ENCODE assay signal across 1 mouse cellular context in the genomic region with DNA sequence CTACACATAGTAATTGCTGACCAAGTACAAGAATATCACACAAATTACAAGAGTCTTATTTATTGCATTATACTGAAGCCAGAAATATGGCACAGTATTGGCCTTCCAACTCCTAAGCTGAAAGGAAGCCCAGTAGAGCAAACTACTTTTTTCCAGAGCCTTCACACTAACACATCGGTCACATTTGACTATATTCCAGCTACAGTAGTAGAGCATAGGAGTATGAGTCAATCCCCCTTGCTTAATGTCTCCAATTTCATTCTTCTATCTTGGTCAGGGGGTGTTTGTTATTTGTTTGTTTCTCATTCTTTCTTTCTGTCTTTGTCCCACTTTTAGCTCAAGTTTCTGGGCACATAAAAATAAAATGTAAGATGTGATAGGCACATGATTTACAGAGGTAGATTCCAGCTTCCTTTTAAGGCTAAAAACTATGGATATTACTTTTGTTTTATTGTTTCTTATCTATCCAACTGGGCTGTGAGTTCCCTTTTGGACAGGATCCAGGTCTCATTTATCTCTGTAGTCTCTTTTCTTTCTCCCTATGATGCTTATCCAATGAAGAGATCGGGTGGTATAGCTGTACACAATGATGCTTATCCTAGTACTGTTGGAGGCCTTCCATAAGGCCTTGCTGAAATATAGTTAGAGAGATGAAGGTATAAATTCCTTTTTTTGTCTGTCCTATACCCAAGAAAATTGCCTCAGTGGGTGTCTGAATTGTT.
A peak's percentile ranks its signal among the peaks of the same experiment; 100 is the strongest.
TF ChIP-seq lines count a peak whose summit lies in the region.

No protein-coding gene starts in this region.

TF ChIP-seq in MEL, 35 proteins besides CTCF, POLR2A, EP300 and RAD21 (continued from another document):
- TF ChIP-seq BHLHE40 (IDR thresholded peaks at IDR 0.05; ENCODE audit: borderline replicate concordance, low read depth, low read length): no peak
- TF ChIP-seq TBP (IDR thresholded peaks at IDR 0.05; ENCODE audit: low read depth, low read length): no peak
- TF ChIP-seq E2F4 (IDR thresholded peaks at IDR 0.05; ENCODE audit: borderline replicate concordance, low read depth, low read length): no peak
- TF ChIP-seq ZMIZ1 (IDR thresholded peaks at IDR 0.05; ENCODE audit: low read depth, low read length): no peak
- no peak for TF ChIP-seq MAFK (IDR thresholded peaks at IDR 0.05; ENCODE audit: borderline replicate concordance, low read depth, low read length)
- no peak for TF ChIP-seq USF1 (IDR thresholded peaks at IDR 0.05; ENCODE audit: low read depth, low read length)
- TF ChIP-seq GABPA (IDR thresholded peaks at IDR 0.05; ENCODE audit: low read depth, low read length): no peak
- no peak for TF ChIP-seq HCFC1 (IDR thresholded peaks at IDR 0.05; ENCODE audit: low read depth, low read length)
- TF ChIP-seq POLR2AphosphoS5 (IDR thresholded peaks at IDR 0.05; ENCODE audit: borderline replicate concordance, low read depth, low read length): no peak
- TF ChIP-seq JUND (IDR thresholded peaks at IDR 0.05; ENCODE audit: low read depth, low read length): no peak
- peak; percentile 78 for TF ChIP-seq RCOR1 (IDR thresholded peaks at IDR 0.05; ENCODE audit: low read depth, low read length)
- no peak for TF ChIP-seq NELFE (IDR thresholded peaks at IDR 0.05; ENCODE audit: low read depth, low read length)
- no peak for TF ChIP-seq ZC3H11A (IDR thresholded peaks at IDR 0.05; ENCODE audit: low read depth, low read length)
- TF ChIP-seq TAL1 (IDR thresholded peaks at IDR 0.05; ENCODE audit: low read length): no peak
- no peak for TF ChIP-seq MYB (IDR thresholded peaks at IDR 0.05; ENCODE audit: low read depth, low read length)
- no peak for TF ChIP-seq SMC3 (IDR thresholded peaks at IDR 0.05; ENCODE audit: low read depth, low read length)
- TF ChIP-seq NRF1 (IDR thresholded peaks at IDR 0.05; ENCODE audit: insufficient read depth, low read depth, low read length, poor library complexity, severe bottlenecking): no peak
- peak; percentile 80 for TF ChIP-seq GATA1 (IDR thresholded peaks at IDR 0.05; ENCODE audit: low read depth, low read length)
- TF ChIP-seq UBTF (IDR thresholded peaks at IDR 0.05; ENCODE audit: borderline replicate concordance, insufficient read depth, low read depth, low read length): no peak
- no peak for TF ChIP-seq MAZ (IDR thresholded peaks at IDR 0.05; ENCODE audit: low read depth, low read length)
